Mouse (Mus musculus) skeletal muscle tissue, adult 2 months (tissue): ENCODE measurements around the gene P2ry13.

Source experiments
- DNase-seq: peaks from one replicate; pipeline ENCODE4 v3.0.0-alpha.2; 2012; ENCODE audit warnings: low read depth, low spot score

The P2ry13 gene

GRCm38 (mm10) chr3:59197329-59197948, 13.2 kb downstream of the P2ry13 start:
- DNase-seq, result no peak

- no peak for DNase-seq
Measured at GRCm38 (mm10) chr3:59194938-59195337, 15.7 kb downstream of the P2ry13 start, which contains the start of gene Gpr87. Gene Gpr87, minus strand, starts transcription at chr3:59195104.

GRCm38 (mm10) chr3:59194099-59194498, 16.6 kb downstream of the P2ry13 start:
- no peak for DNase-seq

GRCm38 (mm10) chr3:59191674-59192073, 19.0 kb downstream of the P2ry13 start:
- no peak for DNase-seq

GRCm38 (mm10) chr3:59187336-59187735, 23.3 kb downstream of the P2ry13 start:
- DNase-seq, result no peak

GRCm38 (mm10) chr3:59185662-59186061, 25.0 kb downstream of the P2ry13 start:
- DNase-seq, result no peak

GRCm38 (mm10) chr3:59182129-59182528, 28.6 kb downstream of the P2ry13 start:
- no peak for DNase-seq

GRCm38 (mm10) chr3:59181134-59181533, 29.5 kb downstream of the P2ry13 start:
- DNase-seq, result no peak

- DNase-seq, result no peak
Measured at GRCm38 (mm10) chr3:59176871-59177270, 33.8 kb downstream of the P2ry13 start.

GRCm38 (mm10) chr3:59175234-59175633, 35.4 kb downstream of the P2ry13 start:
- DNase-seq, result peak; percentile 10

GRCm38 (mm10) chr3:59174426-59175154, 36.1 kb downstream of the P2ry13 start:
- no peak for DNase-seq

GRCm38 (mm10) chr3:59169921-59170627, 40.6 kb downstream of the P2ry13 start:
- DNase-seq, result no peak

GRCm38 (mm10) chr3:59169215-59169614, 41.5 kb downstream of the P2ry13 start:
- no peak for DNase-seq

GRCm38 (mm10) chr3:59168476-59168875, 42.2 kb downstream of the P2ry13 start:
- DNase-seq, result no peak

GRCm38 (mm10) chr3:59167417-59168054, 43.1 kb downstream of the P2ry13 start:
- no peak for DNase-seq

- DNase-seq, result no peak
Measured at GRCm38 (mm10) chr3:59160465-59160864, 50.2 kb downstream of the P2ry13 start.
